Mouse (Mus musculus) thymus, adult 18-20 months (tissue): ENCODE data around the gene Chd1.

Experiments
- DNase-seq, 2 experiments: peaks; one replicate each; pipeline ENCODE4 v3.0.0; 2022; ENCODE audit warnings: mixed read lengths in 2 of 2

The Chd1 gene

DNA sequence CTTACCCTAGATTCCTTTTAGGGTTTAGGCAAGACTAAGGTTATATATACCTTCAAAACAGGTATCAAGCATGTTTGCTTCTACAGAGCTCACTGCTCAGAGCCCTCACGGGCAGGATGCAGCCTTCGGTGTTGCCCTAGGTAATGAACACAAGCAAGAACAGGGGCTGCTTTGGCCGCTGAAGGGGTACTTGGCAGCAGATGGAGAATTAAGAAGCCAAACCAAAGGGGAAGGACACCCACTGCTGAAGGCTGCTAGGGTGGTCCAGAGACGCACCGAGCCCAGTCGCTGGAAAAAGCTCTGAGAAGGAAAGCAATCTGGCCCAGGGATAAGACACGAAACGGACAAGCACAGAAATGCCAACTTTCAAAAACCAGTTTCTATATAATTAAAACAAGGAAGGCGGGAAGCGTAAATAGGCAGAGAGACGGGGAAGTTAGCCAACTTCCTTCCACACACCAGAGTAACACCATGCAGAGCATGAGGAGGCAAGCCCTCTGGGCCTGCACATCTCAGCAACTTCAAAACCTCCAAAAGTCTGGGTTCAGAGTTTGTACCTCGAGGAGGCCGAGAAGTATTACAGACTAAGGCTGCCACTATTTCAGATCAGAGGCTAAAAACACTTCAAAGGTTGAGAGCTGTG lies 107.5 kb downstream of the Chd1 start:
- DNase-seq: no peak

DNA sequence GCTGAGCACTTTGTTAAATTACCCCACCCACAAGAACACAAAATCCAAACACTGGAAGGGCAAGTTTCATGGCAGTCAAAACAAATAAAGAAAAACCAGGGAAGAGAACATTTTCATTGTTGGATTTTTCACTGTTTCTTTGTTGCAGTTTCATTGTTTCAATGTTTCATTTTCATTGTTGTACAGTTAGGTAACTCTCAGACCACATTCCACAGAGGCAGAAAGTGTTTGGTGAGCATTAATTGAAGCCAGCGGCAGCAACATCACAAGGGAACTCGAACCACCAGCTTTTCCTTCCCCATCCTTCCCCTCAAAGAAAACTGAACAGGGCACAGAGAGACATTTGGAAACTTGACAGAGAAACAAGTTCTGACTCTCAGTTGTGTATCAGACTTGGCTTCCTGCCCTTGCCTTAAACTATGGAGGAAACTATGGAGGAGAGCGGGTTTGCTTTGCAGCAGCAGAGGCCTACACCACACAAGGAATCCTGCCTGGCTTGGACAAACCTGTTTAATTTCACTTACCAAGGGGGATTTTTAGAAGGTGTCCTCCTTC lies 109.0 kb downstream of the Chd1 start:
- DNase-seq: no peak

- DNase-seq: no peak
These were observed 110.7 kb downstream of the Chd1 start for GRCm38 (mm10) chr17:15815312-15816018.

DNA sequence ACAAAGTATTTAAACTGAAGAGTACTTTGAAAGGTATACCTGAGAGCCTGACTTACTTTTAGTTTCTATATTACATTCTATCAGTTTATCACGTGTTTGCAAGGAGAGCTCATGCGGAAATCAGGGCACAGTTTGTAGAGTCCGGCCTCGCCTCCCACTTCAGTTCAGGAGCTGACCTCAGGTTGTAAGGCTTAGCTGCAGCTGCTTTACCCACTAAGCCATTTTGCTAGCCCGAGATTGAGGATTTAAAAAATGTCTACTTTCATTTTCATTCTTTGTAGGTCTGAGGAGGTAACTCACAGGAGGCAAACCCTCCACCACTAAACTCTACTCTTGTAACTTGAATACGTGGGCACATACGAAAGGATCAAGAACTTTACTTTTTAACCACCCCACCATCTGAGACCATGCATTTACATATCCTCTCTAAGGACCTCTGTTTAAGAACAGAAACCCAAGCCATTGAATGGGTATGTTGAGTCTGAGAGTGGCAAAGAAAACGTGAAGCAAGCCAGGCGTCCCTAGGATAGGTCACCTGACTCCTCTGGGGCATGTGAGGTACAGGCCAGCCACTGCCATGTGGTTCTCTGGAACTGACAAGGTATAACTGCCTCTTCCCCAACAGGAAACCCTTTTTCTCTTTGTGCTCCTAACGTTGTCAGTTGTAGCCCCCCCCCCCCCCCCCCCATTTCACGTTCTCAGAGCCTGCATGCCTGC lies 111.8 kb downstream of the Chd1 start:
- no peak for DNase-seq

DNA sequence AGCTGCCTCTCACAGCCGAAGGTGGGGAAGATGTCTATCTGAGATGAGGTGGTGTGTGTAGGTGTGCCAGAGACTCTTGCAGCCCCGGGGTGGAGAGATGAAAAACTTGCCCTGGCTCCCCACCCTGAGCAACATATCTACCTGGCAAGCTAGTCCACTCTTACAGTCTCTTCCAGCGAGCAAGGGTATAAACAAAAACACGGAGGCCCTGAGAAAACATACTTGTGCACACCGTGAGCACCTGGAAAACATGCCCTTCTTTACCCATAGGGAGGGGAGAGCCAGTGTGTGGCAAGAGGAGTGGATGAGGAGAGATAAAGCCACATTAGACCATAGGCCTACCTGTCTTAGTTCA lies 112.3 kb downstream of the Chd1 start:
- DNase-seq: no peak

- no peak for DNase-seq
These were observed 112.9 kb downstream of the Chd1 start for GRCm38 (mm10) chr17:15817634-15818033.

DNA sequence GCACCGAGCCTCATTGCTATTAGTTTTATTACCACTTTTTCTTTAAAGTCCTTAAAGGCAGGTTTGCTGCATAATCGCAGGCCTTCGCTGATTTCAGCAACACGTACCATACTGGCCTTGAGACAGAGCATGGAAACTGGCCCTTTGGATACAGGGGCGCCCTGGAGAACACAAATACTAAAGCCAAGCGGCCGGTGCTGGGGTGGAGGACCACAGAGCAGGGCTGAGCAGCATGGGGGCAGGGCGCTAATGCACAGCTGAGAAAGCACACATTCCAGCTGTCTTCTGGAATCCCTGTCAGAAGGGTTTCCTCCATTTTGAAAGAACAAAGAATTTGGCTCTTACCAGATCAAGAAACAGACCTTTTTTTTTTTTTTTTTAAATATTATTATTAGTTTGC lies 113.6 kb downstream of the Chd1 start:
- DNase-seq: no peak

- no peak for DNase-seq
These were observed 115.4 kb downstream of the Chd1 start for GRCm38 (mm10) chr17:15820146-15820545.

GRCm38 (mm10) chr17:15820761-15821160 lies 116.0 kb downstream of the Chd1 start:
- no peak for DNase-seq

- DNase-seq: no peak
These were observed 116.9 kb downstream of the Chd1 start for GRCm38 (mm10) chr17:15821706-15822105.
